Mouse (Mus musculus): ENCODE measurements around the gene Rhot2.
A peak's percentile ranks its signal among the peaks of the same experiment; 100 is the strongest.
"Not testable (repeated sequence)": the region's sequence is repeated elsewhere in the genome, so short reads cannot be mapped to it uniquely, and the experiment has no call there.

Rhot2 gene

GRCm38 (mm10) chr17:25874148-25874720 is 29.6 kb upstream of the Rhot2 start:
- no peak for DNase-seq (ENCODE audit: low spot score in 2 of 2)

- no peak for DNase-seq (ENCODE audit: low spot score in 2 of 2)
These were observed 28.9 kb upstream of the Rhot2 start for GRCm38 (mm10) chr17:25873405-25874147.

GRCm38 (mm10) chr17:25872676-25873075 is 28.0 kb upstream of the Rhot2 start:
- DNase-seq (ENCODE audit: low spot score in 2 of 2) = no peak

DNA sequence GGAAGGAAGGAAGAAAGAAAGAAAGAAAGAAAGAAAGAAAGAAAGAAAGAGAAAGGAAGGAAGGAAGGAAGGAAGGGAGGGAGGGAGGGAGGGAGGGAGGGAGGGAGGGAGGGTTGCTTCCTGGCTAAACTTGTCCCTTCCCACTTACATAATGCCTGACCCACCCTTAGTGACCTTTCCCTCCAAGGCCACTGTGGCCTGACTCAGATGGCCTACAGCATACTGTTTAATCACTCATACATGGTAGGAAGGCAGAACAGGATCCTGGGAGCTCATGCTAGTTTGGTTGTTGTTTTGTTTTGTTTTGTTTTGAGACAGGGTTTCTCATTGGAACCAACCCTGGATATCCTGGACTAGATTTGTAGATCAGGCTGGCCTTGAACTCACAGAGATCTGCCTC is 26.9 kb upstream of the Rhot2 start:
- DNase-seq (ENCODE audit: low spot score in 2 of 2) = not testable (repeated sequence)

- no peak for DNase-seq (ENCODE audit: low spot score in 2 of 2)
These were observed 25.3 kb upstream of the Rhot2 start for GRCm38 (mm10) chr17:25869954-25870353.

- DNase-seq (ENCODE audit: low spot score in 2 of 2) = no peak
These were observed 24.8 kb upstream of the Rhot2 start for GRCm38 (mm10) chr17:25869498-25869897.

- DNase-seq (ENCODE audit: low spot score in 2 of 2) = peak; percentile 76 to 83
These were observed 24.0 kb upstream of the Rhot2 start, which contains the start of gene Mcrip2 for GRCm38 (mm10) chr17:25868601-25869191. Gene Mcrip2, minus strand, starts transcription at chr17:25868764.

GRCm38 (mm10) chr17:25867836-25868600 is 23.4 kb upstream of the Rhot2 start:
- peak in 1 of 2 experiments; percentile 64 for DNase-seq (ENCODE audit: low spot score in 2 of 2)

- no peak for DNase-seq (ENCODE audit: low spot score in 2 of 2)
These were observed 22.8 kb upstream of the Rhot2 start for GRCm38 (mm10) chr17:25867509-25867835.

- no peak for DNase-seq (ENCODE audit: low spot score in 2 of 2)
These were observed 21.5 kb upstream of the Rhot2 start for GRCm38 (mm10) chr17:25866172-25866571.

GRCm38 (mm10) chr17:25865288-25865687 is 20.6 kb upstream of the Rhot2 start:
- no peak for DNase-seq (ENCODE audit: low spot score in 2 of 2)

DNA sequence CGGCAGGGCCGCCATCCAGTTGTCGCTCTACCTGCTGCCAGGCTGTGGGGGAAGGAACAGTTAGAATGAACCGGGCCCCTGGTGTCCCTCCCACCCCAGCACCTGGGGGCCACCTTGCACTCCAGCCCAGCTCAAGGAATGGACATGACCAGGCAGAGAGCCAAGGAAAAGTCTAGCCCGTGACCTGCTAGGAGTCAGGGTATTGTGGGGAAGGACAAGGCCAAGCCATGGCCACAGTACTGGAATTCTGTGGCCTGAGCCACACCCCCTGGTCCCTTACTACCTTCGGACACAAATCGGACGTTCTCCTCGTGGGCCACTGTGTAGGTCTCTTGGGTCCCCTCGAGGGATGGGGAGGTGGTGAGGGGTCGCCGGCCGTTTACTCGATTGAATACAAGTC is 19.7 kb upstream of the Rhot2 start:
- DNase-seq (ENCODE audit: low spot score in 2 of 2) = no peak

DNA sequence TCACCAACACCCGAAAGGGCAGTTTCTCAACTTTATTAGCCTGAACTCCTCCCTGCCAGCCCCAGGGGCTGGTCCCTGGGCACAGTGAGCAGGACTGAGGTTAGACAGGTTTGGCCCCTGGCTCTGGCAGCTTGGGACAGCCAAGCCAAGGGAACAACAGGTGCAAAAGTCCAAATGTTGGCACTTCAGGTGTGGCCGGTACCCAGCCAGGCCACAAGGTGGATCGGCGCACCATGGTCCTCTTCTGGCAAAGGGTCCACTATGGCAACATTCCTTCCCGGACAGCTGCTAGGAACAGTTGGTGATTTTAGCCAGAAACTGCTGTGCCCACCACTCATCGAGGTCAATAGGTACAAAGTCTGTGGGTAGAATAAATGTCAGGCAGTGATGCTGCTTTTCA is 19.0 kb upstream of the Rhot2 start:
- no peak for DNase-seq (ENCODE audit: low spot score in 2 of 2)

DNA sequence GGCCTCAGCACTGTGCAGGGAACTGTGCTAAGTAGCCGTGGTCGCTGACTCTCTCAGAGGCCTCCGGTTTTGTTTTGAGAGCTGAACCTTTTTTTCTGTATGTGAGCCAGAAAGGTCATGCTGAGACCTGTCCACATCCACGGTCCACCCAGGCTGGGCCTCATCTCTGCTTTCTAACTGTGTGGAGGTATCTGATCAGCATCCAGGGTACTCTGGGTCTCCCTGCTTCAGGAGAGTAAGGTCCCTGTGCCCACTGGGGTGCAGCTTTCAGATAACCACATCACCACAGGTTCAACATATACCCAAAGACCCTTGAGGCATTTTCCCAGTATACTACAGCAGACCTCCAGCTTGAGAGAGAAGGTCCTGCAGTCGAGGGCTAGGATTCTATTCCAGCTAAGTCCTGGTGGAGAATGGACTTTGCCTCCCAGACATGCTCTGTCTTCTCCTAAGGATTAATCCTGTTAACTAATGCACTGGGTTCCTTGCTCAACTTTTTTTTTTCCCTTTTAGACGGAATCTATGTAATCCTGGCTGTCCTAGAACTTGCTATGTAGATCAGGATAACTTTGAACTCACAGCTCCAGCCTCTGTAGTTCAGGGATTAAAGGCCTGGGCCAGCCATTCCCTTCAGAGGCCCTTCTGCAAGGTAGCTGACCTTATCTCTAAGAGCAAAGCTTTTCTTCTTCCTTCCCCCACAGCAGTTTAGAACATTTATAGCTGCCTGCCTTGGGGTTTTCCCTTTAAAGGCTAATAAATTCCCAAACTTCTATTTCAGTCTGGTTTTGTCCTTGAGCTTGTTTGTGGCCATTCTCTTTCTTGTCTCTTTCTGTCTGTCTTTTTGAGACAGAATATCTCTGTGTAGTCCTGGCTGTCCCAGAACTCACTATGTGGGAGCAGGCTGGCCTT is 17.3 kb upstream of the Rhot2 start:
- no peak for DNase-seq (ENCODE audit: low spot score in 2 of 2)

DNA sequence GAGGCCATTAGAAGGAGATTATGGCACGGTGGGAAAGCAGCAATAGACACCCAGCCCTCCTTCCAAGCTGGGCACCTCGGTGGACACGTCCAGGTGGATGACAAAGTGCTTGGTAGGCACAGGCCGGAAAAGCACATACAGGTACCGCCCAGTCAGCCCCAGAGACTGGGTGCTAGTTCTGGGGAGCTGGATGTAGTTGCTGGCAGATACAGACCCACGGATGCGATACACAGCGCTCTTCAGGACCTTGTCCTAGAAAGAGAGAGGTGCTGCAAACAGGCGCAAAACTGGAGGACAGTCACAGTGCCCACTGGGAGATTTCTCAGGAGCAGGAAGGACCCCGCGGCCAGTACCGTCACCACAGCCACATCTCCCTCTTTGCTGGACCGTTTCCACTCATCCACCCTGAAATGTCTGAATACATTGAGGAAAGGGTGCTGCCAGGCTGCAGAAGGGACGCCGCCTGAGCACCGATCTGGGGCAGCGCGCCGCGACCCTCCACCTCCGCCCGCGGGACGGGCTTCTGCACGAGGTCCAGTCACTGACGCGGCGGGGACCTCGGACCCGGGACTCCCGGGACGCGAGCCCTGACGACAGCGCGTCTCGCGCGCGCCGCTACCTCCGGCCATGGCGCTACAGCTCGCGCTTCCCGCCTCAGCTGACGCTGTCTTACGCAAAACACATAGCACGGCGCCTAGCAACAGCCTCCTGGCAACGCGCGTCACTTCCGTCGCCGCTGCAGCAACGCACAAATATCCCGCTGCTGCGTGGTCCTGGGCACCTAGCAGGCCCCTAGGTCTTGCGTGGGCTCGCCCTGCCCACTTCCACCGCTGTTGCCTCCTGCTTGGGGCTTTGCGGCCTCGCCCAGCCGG is 16.4 kb upstream of the Rhot2 start, which contains the start of gene Wdr90:
Gene Wdr90, minus strand, starts transcription at position 670 of the 872 bp plus-strand sequence.
- peak; percentile 84 to 89 for DNase-seq (ENCODE audit: low spot score in 2 of 2)

GRCm38 (mm10) chr17:25860229-25860628 is 15.6 kb upstream of the Rhot2 start:
- DNase-seq (ENCODE audit: low spot score in 2 of 2) = no peak

- no peak for DNase-seq (ENCODE audit: low spot score in 2 of 2)
These were observed 835 bp downstream of the Rhot2 start for GRCm38 (mm10) chr17:25843636-25844395.

- no peak for DNase-seq (ENCODE audit: low spot score in 2 of 2)
These were observed 1.5 kb downstream of the Rhot2 start for GRCm38 (mm10) chr17:25843122-25843521.

DNA sequence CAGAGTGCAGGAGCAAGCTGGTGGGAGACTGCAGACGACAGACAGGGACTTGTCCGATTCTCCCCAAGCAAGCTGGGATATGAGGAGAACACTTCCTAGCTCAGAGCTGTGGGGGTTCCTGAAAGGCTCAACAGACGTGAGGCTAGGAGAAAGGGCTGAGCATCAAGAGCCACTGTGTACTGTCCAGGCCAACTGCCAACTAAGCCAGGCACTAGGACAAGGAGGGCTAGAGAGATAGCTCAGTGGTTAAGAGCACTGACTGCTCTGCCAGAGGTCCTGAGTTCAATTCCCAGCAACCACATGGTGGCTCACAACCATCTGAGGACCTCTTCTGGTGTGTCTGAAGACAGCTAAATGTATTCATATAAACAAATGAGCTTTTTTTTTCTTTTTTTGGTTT is 2.1 kb downstream of the Rhot2 start:
- no peak for DNase-seq (ENCODE audit: low spot score in 2 of 2)

Data from urinary bladder, postnatal 36 days (tissue).